Mouse (Mus musculus): ENCODE results near the gene Sort1. TPM values are rescaled to one million over a fixed set of nuclear protein-coding genes. Genes with fewer than 3 reads are reported as not detected.
"Not testable (repeated sequence)": the region's sequence is repeated elsewhere in the genome, so short reads cannot be mapped to it uniquely, and the experiment has no call there.

Gene Sort1
- polyA plus RNA-seq, 1 experiment from 2014 or later, result 13.8 TPM

DNA sequence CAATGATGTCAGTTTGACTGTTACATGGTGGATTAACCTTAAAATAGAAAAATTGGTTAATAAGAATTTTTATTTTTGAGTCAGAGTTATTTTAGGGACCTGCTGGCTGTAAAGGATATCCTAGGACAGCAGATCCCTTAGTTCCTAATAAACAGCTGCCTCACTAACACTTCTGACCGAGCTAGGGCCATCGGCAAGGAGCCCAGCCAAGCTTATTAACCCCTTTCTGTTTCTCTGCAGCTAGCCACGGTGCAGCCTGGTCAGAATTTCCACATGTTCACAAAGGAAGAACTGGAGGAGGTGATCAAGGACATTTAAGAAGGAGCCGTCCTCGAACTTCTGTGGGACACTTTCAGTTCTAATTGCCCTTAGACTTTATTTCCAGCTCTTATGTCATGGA, 4.4 kb upstream of the Sort1 start:
- H3K9me3 ChIP-seq (replicated peaks; ENCODE audit: control insufficient read depth, low read length); H3K27ac ChIP-seq (replicated peaks; ENCODE audit: low read depth, low read length); H3K4me3 ChIP-seq (ENCODE audit: low read depth, low read length); ATAC-seq (replicated peaks; ENCODE audit: insufficient number of reproducible peaks, low FRiP score, low TSS enrichment, low read depth); H3K4me2 ChIP-seq (ENCODE audit: low read depth, low read length); DNase-seq (ENCODE audit: low spot score); H3K27me3 ChIP-seq (ENCODE audit: control insufficient read depth, insufficient read depth, low read length); H3K36me3 ChIP-seq (replicated peaks; ENCODE audit: control insufficient read depth, insufficient read depth, low read depth, low read length); H3K4me1 ChIP-seq (ENCODE audit: control insufficient read depth, insufficient read depth, low read length); H3K9ac ChIP-seq (replicated peaks; ENCODE audit: low read length): not testable (repeated sequence)
- WGBS, result 92% methylated on average over 5 of the region's 5 CpGs

DNA sequence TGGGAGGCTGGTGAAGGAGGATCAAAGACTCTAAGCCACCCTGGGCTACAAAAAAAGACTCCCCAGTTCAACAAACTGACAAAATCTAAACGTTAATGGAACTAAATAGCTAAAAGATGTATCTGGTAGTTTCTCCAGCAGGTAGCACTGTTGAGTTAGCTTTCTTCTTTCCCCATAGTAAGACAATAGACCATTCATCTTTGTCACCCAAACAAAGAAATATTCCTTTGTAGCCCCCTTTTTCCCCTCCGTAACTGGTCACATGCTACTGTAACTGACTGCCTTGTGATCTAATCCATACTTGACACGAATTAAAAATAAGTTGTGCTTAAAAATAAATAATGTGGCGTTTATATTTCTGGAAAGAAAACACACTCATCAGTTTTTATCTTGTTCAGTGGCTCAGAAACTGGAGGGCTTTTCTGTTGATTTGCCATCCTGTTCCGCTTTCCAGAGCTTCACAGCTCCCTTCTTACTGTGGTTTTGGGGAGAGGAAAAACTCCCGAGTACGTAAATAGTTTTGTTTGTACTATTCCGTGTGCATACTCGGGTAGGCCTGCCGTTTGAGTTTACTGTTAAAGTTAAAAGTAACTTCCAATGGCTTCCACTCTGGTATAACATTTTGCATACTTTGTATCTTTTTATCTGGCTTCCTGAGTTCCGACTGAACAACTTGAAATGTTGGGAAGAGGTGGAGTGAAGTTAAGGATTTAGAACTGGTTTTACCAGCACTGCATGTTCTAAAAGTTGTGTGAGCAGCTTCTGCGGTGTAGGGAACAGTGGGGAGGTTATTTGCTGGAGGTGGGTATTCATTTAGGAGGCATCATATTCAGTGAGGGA, 1.3 kb upstream of the Sort1 start:
- no peak for ATAC-seq (replicated peaks; ENCODE audit: insufficient number of reproducible peaks, low FRiP score, low TSS enrichment, low read depth)
- Histone ChIP-seq H3K27me3 (ENCODE audit: control insufficient read depth, insufficient read depth, low read length) (no peaks in the 10 kb centered on the region), H3K4me1 (ENCODE audit: control insufficient read depth, insufficient read depth, low read length) (peaks cover 6% of the 10 kb centered on the region), H3K9me3 (replicated peaks; ENCODE audit: control insufficient read depth, low read length) (no peaks in the 10 kb centered on the region), H3K4me3 (ENCODE audit: low read depth, low read length) (no peak overlapping the region; the same call in 1 of the 2 replicates), H3K36me3 (replicated peaks; ENCODE audit: control insufficient read depth, insufficient read depth, low read depth, low read length) (no peaks in the 10 kb centered on the region), H3K9ac (replicated peaks; ENCODE audit: low read length) (peak overlapping the region; percentile 68), H3K27ac (replicated peaks; ENCODE audit: low read depth, low read length) (peak overlapping the region; percentile 70), H3K4me2 (ENCODE audit: low read depth, low read length) (no peak overlapping the region; the same call in 1 of the 2 replicates)
- WGBS, result 27% methylated on average over 12 of the region's 12 CpGs
- DNase-seq (ENCODE audit: low spot score), result peak; percentile 82

DNA sequence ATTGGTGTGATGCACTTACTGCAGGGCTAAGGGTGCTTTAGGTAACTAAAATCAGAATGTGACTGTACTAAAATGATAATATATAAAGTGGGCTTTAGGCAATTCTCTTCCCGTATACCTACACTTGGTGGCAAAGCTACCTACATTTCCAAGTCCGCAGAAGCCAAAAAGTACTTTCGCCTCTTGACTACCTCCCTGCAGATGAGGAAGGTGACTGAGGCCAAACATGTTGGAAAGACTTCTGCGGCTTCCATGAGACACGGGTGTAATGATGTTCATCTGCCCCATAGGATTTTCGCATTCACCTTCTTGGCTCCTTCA, 681 bp upstream of the Sort1 start:
- WGBS, result 12% methylated on average over 6 of the region's 6 CpGs
- Histone ChIP-seq H3K4me3 (ENCODE audit: low read depth, low read length) (peak overlapping the region; percentile 85), H3K4me2 (ENCODE audit: low read depth, low read length) (peak overlapping the region; percentile 60), H3K9ac (replicated peaks; ENCODE audit: low read length) (peak overlapping the region; percentile 68), H3K4me1 (ENCODE audit: control insufficient read depth, insufficient read depth, low read length) (peaks cover 11% of the 10 kb centered on the region), H3K9me3 (replicated peaks; ENCODE audit: control insufficient read depth, low read length) (no peaks in the 10 kb centered on the region), H3K36me3 (replicated peaks; ENCODE audit: control insufficient read depth, insufficient read depth, low read depth, low read length) (no peaks in the 10 kb centered on the region), H3K27me3 (ENCODE audit: control insufficient read depth, insufficient read depth, low read length) (no peaks in the 10 kb centered on the region), H3K27ac (replicated peaks; ENCODE audit: low read depth, low read length) (peak overlapping the region; percentile 70)
- ATAC-seq (replicated peaks; ENCODE audit: insufficient number of reproducible peaks, low FRiP score, low TSS enrichment, low read depth), result no peak
- DNase-seq (ENCODE audit: low spot score), result no peak

DNA sequence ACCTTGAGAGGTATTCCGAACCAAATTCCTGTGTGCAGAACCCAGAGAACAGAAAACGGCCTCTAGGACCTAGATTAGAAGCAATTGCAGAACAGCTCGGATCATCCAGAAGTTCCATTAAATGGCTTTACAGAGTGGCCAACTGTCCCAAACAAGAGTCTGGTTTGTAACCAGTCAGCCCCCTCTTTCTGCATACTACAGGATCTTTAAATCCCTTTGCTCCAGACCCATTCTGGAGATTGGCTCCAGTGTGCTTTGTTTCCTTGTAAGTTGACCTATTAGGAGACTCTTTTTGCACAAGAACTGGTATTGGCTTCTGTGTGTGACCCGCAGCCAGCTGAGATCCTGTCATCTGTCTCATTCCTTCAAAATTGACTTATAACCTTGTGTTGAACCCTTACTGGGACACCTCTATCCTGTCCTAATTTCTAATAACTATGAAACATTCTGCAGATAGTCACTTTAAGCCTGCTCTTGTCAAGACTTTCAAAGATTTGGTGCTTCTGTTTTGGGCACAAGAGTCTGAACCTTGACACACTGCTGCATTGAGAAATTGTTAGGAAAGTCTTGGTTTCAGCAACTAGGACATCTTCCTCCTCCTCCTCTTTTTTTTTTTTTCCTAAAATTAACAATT, 1.3 kb downstream of the Sort1 start:
- no peak for ATAC-seq (replicated peaks; ENCODE audit: insufficient number of reproducible peaks, low FRiP score, low TSS enrichment, low read depth)
- Histone ChIP-seq H3K4me3 (ENCODE audit: low read depth, low read length) (no peak overlapping the region), H3K27ac (replicated peaks; ENCODE audit: low read depth, low read length) (no peak overlapping the region), H3K36me3 (replicated peaks; ENCODE audit: control insufficient read depth, insufficient read depth, low read depth, low read length) (no peaks in the 10 kb centered on the region), H3K4me2 (ENCODE audit: low read depth, low read length) (peak overlapping the region; percentile 99; the same call in 1 of the 2 replicates), H3K4me1 (ENCODE audit: control insufficient read depth, insufficient read depth, low read length) (peaks cover 11% of the 10 kb centered on the region), H3K9me3 (replicated peaks; ENCODE audit: control insufficient read depth, low read length) (no peaks in the 10 kb centered on the region), H3K9ac (replicated peaks; ENCODE audit: low read length) (no peak overlapping the region), H3K27me3 (ENCODE audit: control insufficient read depth, insufficient read depth, low read length) (no peaks in the 10 kb centered on the region)
- DNase-seq (ENCODE audit: low spot score), result no peak
- WGBS, result 53% methylated on average over 4 of the region's 4 CpGs

DNA sequence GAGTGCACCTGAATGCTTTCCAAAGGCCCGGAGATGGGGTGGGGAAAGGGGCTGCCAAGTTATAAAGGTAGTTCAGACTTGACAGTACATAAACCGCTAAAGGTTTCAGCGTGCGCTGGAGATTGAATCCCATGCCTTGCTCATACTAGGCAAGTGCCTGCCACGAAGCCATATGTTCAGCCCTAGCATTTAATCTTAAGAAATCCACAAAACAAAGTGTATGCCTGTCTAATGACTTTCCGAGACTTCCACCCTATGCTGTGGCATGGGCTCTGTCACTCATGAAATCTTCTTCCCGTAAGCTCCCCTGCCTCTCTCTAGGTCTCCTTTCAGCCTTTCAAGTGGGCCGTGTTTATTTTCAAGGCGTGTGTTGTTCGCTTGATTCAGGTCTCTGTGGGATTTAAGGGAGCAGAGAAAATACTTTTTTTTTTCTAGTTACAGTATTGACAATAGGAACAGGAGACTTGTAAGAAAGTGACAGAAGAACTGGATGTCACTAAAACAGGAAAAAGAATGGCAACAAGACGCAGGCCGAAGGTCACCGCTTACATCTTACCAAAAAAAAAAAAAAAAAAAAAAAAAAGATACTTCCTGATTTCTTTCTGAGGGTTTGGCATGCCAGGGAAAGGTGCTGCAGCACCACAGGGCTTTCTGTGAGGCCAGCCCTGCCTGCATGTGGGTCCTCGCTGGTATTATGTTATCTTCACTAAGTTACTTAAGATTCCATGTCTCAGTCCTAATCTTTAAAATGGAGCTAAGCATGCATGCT, 3.0 kb downstream of the Sort1 start:
- WGBS, result 56% methylated on average over 14 of the region's 14 CpGs
- peaks cover 11% of the 10 kb centered on the region for H3K4me1 ChIP-seq (ENCODE audit: control insufficient read depth, insufficient read depth, low read length)

DNA sequence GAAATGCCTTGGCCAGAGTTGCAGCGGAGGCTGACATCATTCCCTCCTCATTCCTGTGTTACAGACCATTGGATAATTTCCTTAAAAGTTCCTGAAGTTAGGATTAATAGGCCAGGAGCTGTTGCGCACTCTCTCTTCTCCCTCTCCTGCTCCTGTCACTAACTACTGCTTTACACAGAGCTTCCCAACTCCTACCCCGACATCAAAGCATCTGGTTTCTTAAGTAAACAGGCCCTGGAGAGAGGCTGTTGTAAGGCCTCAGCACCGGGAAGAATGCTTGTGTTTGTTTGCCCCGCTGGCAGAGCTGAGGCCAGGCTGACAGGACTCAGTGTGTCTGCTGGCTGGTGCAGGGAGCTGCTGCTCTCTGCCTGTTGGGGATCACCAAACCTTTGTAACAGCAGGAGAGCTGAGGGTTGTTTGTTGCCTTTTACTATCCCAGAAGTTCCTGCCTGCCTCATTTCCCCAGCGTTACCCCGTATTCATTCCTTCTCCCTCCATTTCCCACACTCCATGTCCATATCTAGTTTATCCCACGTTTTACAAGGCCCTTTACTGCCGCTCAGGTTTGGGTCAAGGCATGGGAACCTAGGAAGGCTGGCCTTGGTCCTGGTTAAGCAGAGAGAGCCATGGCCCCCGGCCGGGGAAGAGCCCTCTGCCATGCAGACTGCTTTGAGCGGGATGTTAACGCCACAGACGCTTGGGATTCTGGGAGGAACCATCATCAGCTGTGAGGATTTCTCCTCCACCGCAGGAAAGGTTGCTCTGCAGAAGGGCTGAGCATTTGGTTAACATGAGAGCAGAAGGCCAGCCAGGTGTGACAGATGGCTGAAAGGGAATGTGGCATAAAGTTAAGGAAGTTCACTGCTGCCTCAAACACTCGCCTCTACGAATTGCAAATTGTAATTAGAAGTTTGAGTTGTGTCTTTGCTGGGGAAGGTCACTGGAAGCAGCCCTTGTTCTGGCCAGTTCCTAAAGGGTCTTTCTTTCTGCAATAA, 4.2 kb downstream of the Sort1 start:
- H3K36me3 ChIP-seq (replicated peaks; ENCODE audit: control insufficient read depth, insufficient read depth, low read depth, low read length), result no peaks in the 10 kb centered on the region
- no peaks in the 10 kb centered on the region for H3K9me3 ChIP-seq (replicated peaks; ENCODE audit: control insufficient read depth, low read length)
- ATAC-seq (replicated peaks; ENCODE audit: insufficient number of reproducible peaks, low FRiP score, low TSS enrichment, low read depth) (no peak), DNase-seq (ENCODE audit: low spot score) (peak; percentile 48)
- H3K9ac ChIP-seq (replicated peaks; ENCODE audit: low read length), result peak overlapping the region; percentile 26
- H3K4me3 ChIP-seq (ENCODE audit: low read depth, low read length), result no peak overlapping the region
- H3K27ac ChIP-seq (replicated peaks; ENCODE audit: low read depth, low read length), result no peak overlapping the region
- H3K27me3 ChIP-seq (ENCODE audit: control insufficient read depth, insufficient read depth, low read length), result no peaks in the 10 kb centered on the region
- peaks cover 7% of the 10 kb centered on the region for H3K4me1 ChIP-seq (ENCODE audit: control insufficient read depth, insufficient read depth, low read length)
- H3K4me2 ChIP-seq (ENCODE audit: low read depth, low read length), result peak overlapping the region; percentile 26
- WGBS, result 18% methylated on average over 17 of the region's 17 CpGs

More for the DNA sequence above, 3.0 kb downstream of the Sort1 start:
- Histone ChIP-seq H3K27me3 (ENCODE audit: control insufficient read depth, insufficient read depth, low read length) (no peaks in the 10 kb centered on the region), H3K36me3 (replicated peaks; ENCODE audit: control insufficient read depth, insufficient read depth, low read depth, low read length) (no peaks in the 10 kb centered on the region), H3K4me2 (ENCODE audit: low read depth, low read length) (no peak overlapping the region), H3K9me3 (replicated peaks; ENCODE audit: control insufficient read depth, low read length) (no peaks in the 10 kb centered on the region), H3K4me3 (ENCODE audit: low read depth, low read length) (no peak overlapping the region), H3K9ac (replicated peaks; ENCODE audit: low read length) (peak overlapping the region; percentile 26; the same call in 1 of the 2 replicates), H3K27ac (replicated peaks; ENCODE audit: low read depth, low read length) (no peak overlapping the region)
- DNase-seq (ENCODE audit: low spot score) (no peak), ATAC-seq (replicated peaks; ENCODE audit: insufficient number of reproducible peaks, low FRiP score, low TSS enrichment, low read depth) (no peak)

DNA sequence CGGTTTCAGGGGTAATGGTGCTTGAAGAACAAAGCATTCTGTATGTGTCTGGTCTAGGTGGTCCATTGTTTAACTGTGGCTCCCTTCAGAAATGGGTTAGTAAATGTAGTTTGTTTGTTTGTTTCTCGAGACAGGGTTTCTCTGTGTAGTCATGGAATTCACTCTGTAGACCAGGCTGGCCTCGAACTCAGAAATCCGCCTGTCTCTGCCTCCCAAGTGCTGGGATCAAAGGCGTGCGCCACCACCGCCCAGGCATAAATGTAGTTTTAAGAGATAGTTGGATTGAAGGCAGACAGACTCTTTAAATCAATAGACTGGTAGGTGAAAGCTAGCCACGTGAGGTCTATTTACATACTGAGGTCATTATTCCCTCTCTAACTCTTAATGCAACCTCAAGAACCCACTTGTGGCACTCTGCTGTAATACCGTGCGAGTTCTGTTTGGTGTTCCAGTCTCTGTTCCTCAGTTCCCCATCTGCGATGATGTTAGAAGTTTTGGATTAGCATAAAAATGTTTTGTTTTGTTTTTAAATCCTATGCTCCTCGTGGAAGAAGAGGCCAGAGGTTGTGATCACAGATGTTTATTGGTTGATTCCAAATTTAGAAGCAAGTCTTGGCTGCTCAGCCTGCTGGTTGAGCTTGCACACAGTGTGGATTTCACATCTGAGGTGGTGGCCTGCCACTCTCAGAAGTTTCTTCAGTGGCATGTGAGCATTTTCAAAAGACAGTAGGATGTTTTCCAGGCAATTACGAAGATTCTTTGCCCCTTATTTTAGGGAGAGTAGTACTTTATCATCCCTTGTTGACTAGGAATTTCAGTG, 5.6 kb downstream of the Sort1 start:
- WGBS, result 82% methylated on average over 13 of the region's 13 CpGs
- Histone ChIP-seq H3K27me3 (ENCODE audit: control insufficient read depth, insufficient read depth, low read length) (no peaks in the 10 kb centered on the region), H3K4me1 (ENCODE audit: control insufficient read depth, insufficient read depth, low read length) (peaks cover 9% of the 10 kb centered on the region), H3K4me2 (ENCODE audit: low read depth, low read length) (no peak overlapping the region), H3K9ac (replicated peaks; ENCODE audit: low read length) (no peak overlapping the region), H3K4me3 (ENCODE audit: low read depth, low read length) (no peak overlapping the region), H3K27ac (replicated peaks; ENCODE audit: low read depth, low read length) (no peak overlapping the region), H3K9me3 (replicated peaks; ENCODE audit: control insufficient read depth, low read length) (no peaks in the 10 kb centered on the region), H3K36me3 (replicated peaks; ENCODE audit: control insufficient read depth, insufficient read depth, low read depth, low read length) (no peaks in the 10 kb centered on the region)
- no peak for ATAC-seq (replicated peaks; ENCODE audit: insufficient number of reproducible peaks, low FRiP score, low TSS enrichment, low read depth)
- DNase-seq (ENCODE audit: low spot score), result no peak

All from embryonic facial prominence, embryonic 11.5 days (tissue).